Mouse (Mus musculus): ENCODE measurements around the gene Il34.

DNA sequence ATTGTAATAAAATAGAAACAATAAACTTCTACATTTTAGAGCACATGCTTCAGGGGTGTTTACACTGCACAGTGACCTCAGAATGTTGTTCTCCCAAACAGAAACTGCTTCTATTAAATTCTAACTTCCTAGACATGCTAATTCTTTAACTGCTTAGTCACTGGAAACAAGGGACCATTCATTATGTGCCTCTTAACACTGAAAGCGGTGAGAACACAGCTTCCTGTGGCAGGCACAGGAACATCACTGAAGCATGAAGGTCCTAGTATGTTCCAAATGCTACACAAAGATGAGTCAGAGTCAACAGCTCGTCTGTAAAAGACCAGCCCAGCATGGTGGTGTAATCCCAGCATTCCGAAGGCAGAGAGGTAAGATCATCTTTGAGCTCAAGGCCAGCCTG is 9.6 kb upstream of the Il34 start:
- TF ChIP-seq POLR2A (IDR thresholded peaks at IDR 0.05; ENCODE audit: insufficient read depth, low read depth, low read length) (no peak), CTCF (IDR thresholded peaks at IDR 0.05) (no peak), EP300 (IDR thresholded peaks at IDR 0.05; ENCODE audit: insufficient read depth, low read depth, low read length) (no peak)

Data from heart, adult 2 months (tissue).